Mouse (Mus musculus) heart, postnatal 36 days (tissue): ENCODE data around the gene Yrdc. TPM values are rescaled to one million over a fixed set of nuclear protein-coding genes. Genes with fewer than 3 reads are reported as not detected.

ENCODE experiments used
- DNase-seq, 2 experiments: peaks; one replicate each; pipeline ENCODE4 v3.0.0; 2021 to 2022
- intact Hi-C: fragments of 180-260 bp; cut with DNase I; formaldehyde crosslinking; loops from one replicate; pipeline ENCODE4 v1.15.1; 2025
- total RNA-seq, 2 experiments: library from RNA; stranded (reverse); gene quantifications; 2 replicates each; pipeline ENCODE4 v1.2.3; 2021

Yrdc gene
- total RNA-seq, 2 experiments from 2014 or later = 17.8 to 22.2 TPM

DNA sequence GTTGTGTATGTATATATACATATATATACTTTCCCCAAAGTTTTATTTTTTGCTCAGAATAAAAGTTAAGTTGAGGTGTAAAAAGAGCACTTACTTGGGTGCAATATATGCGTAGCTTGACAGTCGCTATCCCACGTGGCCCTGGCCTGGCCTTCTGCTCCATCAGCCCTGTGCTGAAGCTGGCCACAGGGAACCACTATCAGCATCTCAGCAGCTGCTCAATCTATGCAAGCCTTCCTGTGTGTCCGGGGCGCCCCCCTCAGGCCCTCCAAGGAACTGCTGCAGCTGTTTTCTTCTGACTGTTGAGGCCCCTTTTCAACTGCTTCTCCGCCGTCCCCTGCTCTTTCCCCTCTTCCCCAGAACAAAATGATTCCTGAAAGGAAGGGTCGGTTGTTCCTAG lies 2.9 kb upstream of the Yrdc start:
- intact Hi-C loops = loop anchor here (1.0 to 2.0 kb wide), 2 partner anchors 45 to 133 kb away; partner anchors contain the start of genes Mtf1 and Sf3a3
- peak; percentile 77 to 84 for DNase-seq

DNA sequence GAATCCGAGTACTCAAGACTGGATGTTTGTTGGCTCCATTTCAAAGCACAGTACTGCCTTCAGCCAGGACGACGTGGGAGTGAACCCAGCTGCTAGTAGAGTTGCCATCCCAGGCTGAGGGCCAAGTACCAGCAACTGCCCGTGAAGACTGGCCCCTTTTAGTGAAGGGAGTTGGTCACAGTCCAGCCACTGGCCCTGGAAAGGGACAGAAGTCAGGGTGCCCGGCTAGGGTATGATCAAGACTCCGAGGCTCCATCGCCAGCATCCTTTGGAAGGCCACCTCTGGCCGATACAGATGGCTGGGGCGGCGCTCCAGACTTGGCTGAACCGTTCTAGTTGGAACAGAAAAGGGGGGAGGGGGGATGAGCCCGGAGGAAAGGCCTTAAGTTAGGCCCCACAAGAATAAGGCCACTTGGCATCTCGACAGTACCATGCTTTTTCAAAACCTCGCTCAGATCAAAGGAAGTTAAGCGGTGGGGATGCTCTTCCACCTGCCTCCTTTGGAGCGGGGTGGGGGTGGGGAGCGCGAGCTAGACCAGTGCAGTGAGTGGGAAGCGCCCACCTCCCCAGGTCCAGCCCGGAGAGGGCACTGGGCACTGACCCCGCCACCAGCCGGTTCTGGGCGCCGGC lies 733 bp upstream of the Yrdc start:
- intact Hi-C loops = loop anchor here (2.0 to 10.0 kb wide), 3 partner anchors 87 to 215 kb away; partner anchors contain the start of genes 9930104L06Rik, Dnali1 and Snip1
- peak; percentile 34 to 44 for DNase-seq

- peak; percentile 73 to 77 for DNase-seq
- intact Hi-C loops = loop anchor here (2.0 to 10.0 kb wide), 3 partner anchors 86 to 214 kb away; partner anchors contain the start of genes 9930104L06Rik, Dnali1 and Snip1
These were observed 617 bp downstream of the Yrdc start, which contains the start of gene 1110065P20Rik for GRCm38 (mm10) chr4:124850933-124851658. 1110065P20Rik (minus strand) TSS chr4:124851196.

DNA sequence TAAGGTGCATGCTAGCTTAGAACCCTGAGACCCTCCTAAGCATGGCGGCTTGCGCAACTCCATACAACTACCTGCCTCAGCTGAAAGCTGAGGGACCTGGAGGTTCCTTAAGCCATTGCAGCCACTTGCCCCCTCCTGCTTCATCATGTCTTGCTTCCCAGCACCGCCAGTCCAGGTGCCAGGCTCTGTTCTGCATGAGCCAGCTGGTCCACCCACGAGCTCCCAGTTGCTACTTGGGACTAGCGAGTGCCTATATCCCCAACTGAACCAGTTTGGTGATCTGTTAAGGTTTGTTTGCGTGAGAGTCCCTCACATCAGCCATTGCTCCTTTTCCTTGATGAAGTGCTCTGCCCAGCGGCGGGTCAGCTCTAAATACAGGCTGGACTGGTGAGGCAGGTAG lies 5.8 kb downstream of the Yrdc start:
- DNase-seq = no peak
- intact Hi-C loops = loop anchor here (10.0 kb wide), 1 partner anchor 209 kb away; the partner anchor contains the start of genes Dnali1 and Snip1

GRCm38 (mm10) chr4:124858370-124858769 lies 7.9 kb downstream of the Yrdc start:
- intact Hi-C loops = loop anchor here (10.0 kb wide), 1 partner anchor 206 kb away; the partner anchor contains the start of genes Dnali1 and Snip1
- no peak for DNase-seq

DNA sequence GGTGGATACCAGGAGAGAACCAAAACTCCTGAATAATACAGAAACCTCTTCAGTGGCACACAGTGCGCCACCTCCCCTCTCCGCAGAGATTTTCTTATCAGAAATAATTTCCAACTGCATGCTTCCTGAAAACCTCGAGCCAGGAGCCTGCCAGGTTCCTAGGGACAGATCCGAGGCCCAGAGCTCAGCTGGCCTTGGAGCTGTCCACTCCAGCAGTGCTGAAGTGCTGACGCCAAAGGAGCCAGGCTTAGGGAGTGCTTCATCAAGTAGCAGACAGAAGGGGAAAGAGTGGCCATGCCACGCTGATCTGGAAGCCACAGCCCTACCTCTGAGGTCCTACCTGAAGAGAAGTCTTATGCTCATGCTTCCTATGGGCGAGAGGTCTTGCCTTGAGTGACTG lies 10.0 kb downstream of the Yrdc start:
- DNase-seq = peak; percentile 59 to 74
- intact Hi-C loops = no loop called here

DNA sequence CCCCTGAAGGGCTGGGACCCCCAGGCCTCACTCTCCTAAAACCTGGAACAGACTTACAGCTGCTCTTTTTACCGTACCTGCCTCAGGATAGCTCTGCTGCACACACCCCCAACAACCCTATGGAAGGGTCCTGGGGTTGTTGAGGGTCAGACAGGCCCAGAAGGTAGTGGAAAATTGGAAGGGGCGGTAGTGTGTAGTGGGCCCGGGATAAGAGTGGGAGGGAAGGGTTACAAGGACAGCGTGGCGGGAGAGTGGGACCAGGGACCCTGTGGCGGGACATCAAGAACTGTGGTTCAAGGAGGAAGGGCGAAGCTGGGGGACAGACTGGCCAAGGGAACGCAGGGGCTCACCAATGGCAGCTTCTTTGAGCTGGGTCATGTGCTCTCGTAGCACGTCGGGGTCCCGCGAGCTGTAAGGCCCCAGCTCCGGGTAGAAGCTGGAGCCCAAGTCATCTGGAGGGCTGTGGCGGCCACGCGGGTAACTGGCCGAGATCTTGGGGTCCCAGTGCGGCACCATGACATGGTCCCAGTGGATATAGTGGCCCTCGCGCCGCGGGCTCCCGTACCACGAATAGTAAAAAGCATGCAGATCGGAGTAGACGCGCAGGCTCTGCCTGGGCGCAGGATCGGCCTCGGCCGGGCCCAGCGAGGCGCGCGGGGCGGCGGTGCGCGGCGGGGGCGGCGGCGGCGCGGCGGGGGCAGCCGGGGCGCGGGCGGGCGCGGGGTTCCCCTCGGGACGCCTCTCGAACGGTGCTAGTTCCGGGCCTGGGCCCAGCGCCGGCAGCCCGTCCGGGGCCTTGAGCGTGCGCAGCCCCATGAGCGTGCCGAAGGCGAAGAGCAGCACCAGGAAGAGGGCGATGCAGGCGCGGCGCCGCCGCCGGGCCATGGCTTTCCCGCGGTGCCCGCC lies 11.1 kb downstream of the Yrdc start, which contains the start of gene Maneal:
Gene Maneal, minus strand, starts transcription at position 889 of the 906 bp plus-strand sequence.
- intact Hi-C loops = no loop called here
- DNase-seq = no peak

DNA sequence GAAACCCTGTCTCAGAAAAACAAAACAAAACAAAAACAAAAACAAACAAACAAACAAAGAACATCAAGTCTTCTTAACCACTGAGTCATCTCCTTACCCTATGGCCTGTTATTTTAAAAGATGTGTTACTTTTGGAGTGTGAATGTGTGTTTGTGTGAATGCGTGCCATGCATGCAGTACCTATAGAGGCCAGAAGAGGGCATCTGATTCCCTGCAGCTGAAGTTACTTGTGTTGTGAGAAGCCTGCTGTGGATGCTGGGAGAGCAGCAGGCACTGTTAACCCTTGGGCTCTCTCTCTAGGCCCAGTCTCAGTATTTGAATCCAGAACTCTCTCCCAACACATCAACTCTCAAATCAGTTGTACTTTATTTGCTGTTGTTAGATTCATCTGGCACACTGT lies 22.2 kb downstream of the Yrdc start:
- DNase-seq = no peak

GRCm38 (mm10) chr4:124880599-124880998 lies 30.1 kb downstream of the Yrdc start, which contains the start of gene Epha10:
Epha10 (plus strand) TSS chr4:124880899.
- no peak for DNase-seq
- intact Hi-C loops = no loop called here

More for the DNA sequence above, 22.2 kb downstream of the Yrdc start:
- intact Hi-C loops = no loop called here

GRCm38 (mm10) chr4:124881341-124881908 lies 30.9 kb downstream of the Yrdc start:
- no peak for DNase-seq
- intact Hi-C loops = no loop called here

DNA sequence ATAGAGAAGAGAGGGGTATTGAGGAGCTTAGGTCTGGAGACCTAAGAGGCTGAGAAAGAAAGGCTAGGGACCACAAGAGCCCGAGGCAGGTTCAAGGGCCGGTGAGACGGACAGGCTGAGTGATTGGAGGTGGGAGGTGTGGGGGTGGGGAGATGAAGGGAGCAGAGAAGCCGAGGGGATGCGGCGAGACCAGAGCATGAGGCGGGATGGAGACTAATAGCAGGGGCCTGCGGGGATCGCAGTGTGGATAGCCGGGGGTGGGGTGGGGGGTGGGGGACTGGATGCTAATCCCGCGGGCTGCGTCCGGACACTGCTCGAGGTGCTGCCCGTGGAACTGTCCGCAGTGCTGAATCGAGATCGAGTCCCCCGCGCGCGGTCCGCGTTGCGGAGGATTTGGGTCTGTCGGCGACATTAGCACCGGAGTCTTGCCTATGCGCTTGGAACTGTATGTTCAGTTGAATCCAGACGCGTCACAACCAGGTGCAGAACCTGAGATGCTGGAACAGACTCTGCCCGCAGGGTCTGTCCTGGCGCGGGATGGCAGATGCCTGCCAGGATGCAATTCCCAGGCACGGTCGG lies 31.8 kb downstream of the Yrdc start:
- peak in 1 of 2 experiments; percentile 25 for DNase-seq
- intact Hi-C loops = no loop called here

DNA sequence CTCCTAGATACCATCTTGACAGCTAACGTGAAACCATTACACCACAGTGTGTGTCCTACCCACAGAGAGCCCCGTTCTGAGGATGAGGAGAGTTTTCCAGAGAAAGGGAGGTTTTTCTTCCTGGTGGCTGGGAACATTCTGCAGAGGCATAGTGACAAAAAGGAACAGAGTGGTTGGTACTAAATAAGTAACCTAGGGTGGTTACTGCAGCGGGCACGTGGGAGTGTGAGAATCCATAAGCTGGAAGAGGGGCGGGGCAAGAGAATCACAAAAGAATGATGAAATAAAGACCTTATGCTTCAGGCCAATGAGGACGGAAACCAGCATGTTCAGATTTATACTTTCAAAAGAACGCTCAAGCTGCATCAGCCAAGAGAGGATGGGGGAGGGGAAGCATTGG lies 38.2 kb downstream of the Yrdc start:
- intact Hi-C loops = no loop called here
- DNase-seq = no peak

DNA sequence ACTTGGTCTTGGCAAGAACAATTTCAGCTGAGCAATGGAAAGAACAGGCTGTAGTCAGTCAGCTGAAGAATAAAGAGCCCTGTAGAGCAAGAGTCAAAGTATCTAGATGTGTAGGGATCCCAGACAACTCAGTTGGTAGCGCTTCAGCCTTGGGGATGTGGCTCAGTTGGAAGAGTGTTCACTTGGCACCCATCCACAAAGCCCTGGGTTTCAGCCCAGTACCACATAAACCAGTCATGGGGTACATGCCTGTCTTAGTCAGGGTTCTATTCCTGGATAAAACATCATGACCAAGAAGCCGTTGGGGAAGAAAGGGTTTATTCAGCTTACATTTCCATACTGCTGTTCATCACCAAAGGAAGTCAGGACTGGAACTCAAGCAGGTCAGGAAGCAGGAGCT lies 39.5 kb downstream of the Yrdc start:
- intact Hi-C loops = no loop called here
- DNase-seq = no peak

GRCm38 (mm10) chr4:124890831-124891230 lies 40.4 kb downstream of the Yrdc start:
- intact Hi-C loops = no loop called here
- DNase-seq = no peak

DNA sequence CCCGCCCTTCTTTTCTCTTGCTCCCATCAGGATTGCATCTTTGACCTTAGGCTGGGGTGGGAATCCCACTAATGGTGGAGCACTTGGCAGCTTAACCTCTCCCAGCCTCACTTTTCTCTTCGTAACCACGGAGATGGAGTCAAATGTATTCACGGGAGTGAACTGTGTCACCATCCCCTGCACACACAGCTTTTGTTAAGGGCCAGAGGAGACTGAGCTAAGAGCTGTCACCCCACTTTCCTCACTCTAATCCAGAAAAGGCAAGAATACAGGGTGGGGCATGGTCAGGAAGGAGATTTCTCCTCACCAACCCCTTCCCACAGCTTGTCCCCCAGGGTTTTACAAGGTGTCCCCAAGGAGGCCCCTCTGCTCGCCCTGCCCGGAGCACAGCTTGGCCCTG lies 43.3 kb downstream of the Yrdc start:
- intact Hi-C loops = no loop called here
- DNase-seq = no peak

- no peak for DNase-seq
- intact Hi-C loops = no loop called here
These were observed 44.3 kb downstream of the Yrdc start for GRCm38 (mm10) chr4:124894508-124895428.

DNA sequence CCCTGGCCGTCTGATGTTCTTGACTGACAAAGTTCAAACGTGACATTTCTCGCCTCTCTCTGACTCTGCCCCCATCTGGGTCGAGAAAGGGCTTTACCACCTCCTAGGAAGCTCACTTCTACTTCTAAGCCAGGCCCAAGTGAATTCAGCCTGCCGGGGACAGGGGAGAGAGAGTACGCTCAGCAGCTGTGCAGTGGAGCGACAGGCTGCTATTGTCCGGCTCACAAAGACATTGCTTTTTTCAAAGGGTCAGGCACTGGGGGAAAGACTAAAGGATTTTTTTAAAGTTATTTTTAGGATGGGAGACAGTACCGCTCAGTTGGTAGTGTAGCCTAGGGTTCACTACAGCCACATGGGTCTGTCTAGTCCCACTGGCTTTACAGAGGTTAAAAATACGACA lies 47.9 kb downstream of the Yrdc start:
- no peak for DNase-seq
- intact Hi-C loops = no loop called here

- intact Hi-C loops = no loop called here
- no peak for DNase-seq
These were observed 49.4 kb downstream of the Yrdc start for GRCm38 (mm10) chr4:124899906-124900305.
